Mouse (Mus musculus) kidney, postnatal 0 days (tissue): ENCODE data around the gene Necab2. TPM values are rescaled to one million over a fixed set of nuclear protein-coding genes. Genes with fewer than 3 reads are reported as not detected.

ENCODE experiments used
- ATAC-seq: fragments of 200-750 bp; cut with Nextera tagmentation; replicated peaks from 2 replicates; pipeline ENCODE4 v1.8.0; 2017; ENCODE audit warnings: low read depth, moderate number of reproducible peaks, moderate TSS enrichment, moderate library complexity; ENCODE audit not compliant: low FRiP score
- DNase-seq: peaks from one replicate; pipeline ENCODE4 v3.0.0-alpha.2; 2016; ENCODE audit warnings: low spot score
- H3K27ac ChIP-seq: fragments of 300-500 bp; sonication (generic); 2 replicates; pipeline ENCODE4 v1.5.1; 2014; ENCODE audit warnings: mild to moderate bottlenecking
- H3K27me3 ChIP-seq: fragments of 300-500 bp; sonication (generic); 2 replicates; pipeline ENCODE4 v1.6.1; 2014; ENCODE audit warnings: low read length, mixed read lengths; ENCODE audit not compliant: insufficient read depth
- H3K36me3 ChIP-seq: fragments of 300-500 bp; sonication (generic); 2 replicates; pipeline ENCODE4 v1.6.1; 2014; ENCODE audit warnings: low read length, mixed read lengths; ENCODE audit not compliant: insufficient read depth
- H3K4me1 ChIP-seq: fragments of 300-500 bp; sonication (generic); replicated peaks from 2 replicates; pipeline ENCODE4 v1.6.1; 2014; ENCODE audit warnings: antibody characterized with exemption, low read length, mixed read lengths; ENCODE audit not compliant: insufficient read depth
- H3K4me2 ChIP-seq: fragments of 300-500 bp; sonication (generic); 2 replicates; pipeline ENCODE4 v1.6.1; 2014; ENCODE audit warnings: mild to moderate bottlenecking, low read length, moderate library complexity, mixed read lengths
- H3K4me3 ChIP-seq: fragments of 300-500 bp; sonication (generic); replicated peaks from 2 replicates; pipeline ENCODE4 v1.5.1; 2014; ENCODE audit warnings: low read depth, low read length
- H3K9ac ChIP-seq: fragments of 300-500 bp; sonication (generic); 2 replicates; pipeline ENCODE4 v1.6.1; 2014; ENCODE audit warnings: low read depth, low read length
- H3K9me3 ChIP-seq: fragments of 300-500 bp; sonication (generic); replicated peaks from 2 replicates; pipeline ENCODE4 v1.6.1; 2016; ENCODE audit warnings: low read length, inconsistent platforms, mixed read lengths
- CTCF ChIP-seq: IDR thresholded peaks from 2 replicates; pipeline ENCODE4 v1.5.1; 2016; ENCODE audit warnings: antibody characterized with exemption, low read depth, mild to moderate bottlenecking, moderate library complexity
- WGBS: fragments of 180-500 bp; shearing (Covaris S2); extraction: QIAGEN DNeasy Blood & Tissue Kit; methylation state at CpG from one replicate; pipeline ENCODE4 v1.1.7; 2014; 5-methylcytosine and 5-hydroxymethylcytosine counted together
- polyA plus RNA-seq: library from polyadenylated mRNA; unstranded; fragments of >200 nt; fragmentation: Nextera tagmentation; extraction: Ambion mirVana; gene quantifications from 2 replicates; pipeline ENCODE4 v1.2.1, GENCODE M21; 2015

Necab2 gene
- polyA plus RNA-seq, 1 experiment from 2014 or later, result 0.61 TPM

- H3K4me1 ChIP-seq, result peaks cover 17% of the 10 kb centered on the region
- no peak overlapping the region for H3K4me2 ChIP-seq
- no peaks in the 10 kb centered on the region for H3K36me3 ChIP-seq
- no peaks in the 10 kb centered on the region for H3K9me3 ChIP-seq
- no peak overlapping the region for H3K4me3 ChIP-seq
- DNase-seq, result no peak
- no peak overlapping the region for H3K9ac ChIP-seq
- no peak for ATAC-seq
- no peak overlapping the region for H3K27ac ChIP-seq
- H3K27me3 ChIP-seq, result no peaks in the 10 kb centered on the region
- 90% methylated on average over 7 of the region's 7 CpGs for whole genome bisulfite sequencing
- TF ChIP-seq CTCF, result no peak
Observed at GRCm38 (mm10) chr8:119430690-119431089, 15.8 kb upstream of the Necab2 start.

- no peak overlapping the region for H3K9ac ChIP-seq
- DNase-seq (no peak), ATAC-seq (no peak)
- no peaks in the 10 kb centered on the region for H3K36me3 ChIP-seq
- no peak overlapping the region for H3K4me2 ChIP-seq
- H3K27me3 ChIP-seq, result no peaks in the 10 kb centered on the region
- peaks cover 21% of the 10 kb centered on the region for H3K4me1 ChIP-seq
- no peak overlapping the region for H3K4me3 ChIP-seq
- no peak overlapping the region for H3K27ac ChIP-seq
- TF ChIP-seq CTCF, result no peak
- 64% methylated on average over 3 of the region's 3 CpGs for WGBS
- H3K9me3 ChIP-seq, result no peaks in the 10 kb centered on the region
Observed at GRCm38 (mm10) chr8:119432372-119432771, 14.1 kb upstream of the Necab2 start.

GRCm38 (mm10) chr8:119433582-119434174 lies 12.8 kb upstream of the Necab2 start, which contains the start of gene Osgin1:
Gene Osgin1 (plus strand): TSS chr8:119434124.
- Histone ChIP-seq H3K4me1 (peaks cover 20% of the 10 kb centered on the region), H3K27me3 (no peaks in the 10 kb centered on the region), H3K4me2 (no peak within 1 kb of the TSS), H3K36me3 (no peaks in the 10 kb centered on the region), H3K9ac (no peak within 1 kb of the TSS), H3K27ac (no peak within 1 kb of the TSS), H3K4me3 (no peak within 1 kb of the TSS), H3K9me3 (no peaks in the 10 kb centered on the region)
- DNase-seq (no peak), ATAC-seq (no peak)
- no peak for TF ChIP-seq CTCF
- 79% methylated on average over 13 of the region's 13 CpGs for WGBS

- no peaks in the 10 kb centered on the region for H3K9me3 ChIP-seq
- H3K36me3 ChIP-seq, result no peaks in the 10 kb centered on the region
- no peak for TF ChIP-seq CTCF
- peaks cover 12% of the 10 kb centered on the region for H3K4me1 ChIP-seq
- H3K4me2 ChIP-seq, result no peak overlapping the region
- no peak overlapping the region for H3K4me3 ChIP-seq
- WGBS, result 81% methylated on average over 6 of the region's 6 CpGs
- H3K9ac ChIP-seq, result no peak overlapping the region
- DNase-seq (no peak), ATAC-seq (no peak)
- H3K27ac ChIP-seq, result no peak overlapping the region
- H3K27me3 ChIP-seq, result no peaks in the 10 kb centered on the region
Observed at GRCm38 (mm10) chr8:119434569-119434968, 11.9 kb upstream of the Necab2 start.

- H3K4me3 ChIP-seq, result no peak overlapping the region
- 86% methylated on average over 7 of the region's 7 CpGs for WGBS
- TF ChIP-seq CTCF, result no peak
- H3K27me3 ChIP-seq, result no peaks in the 10 kb centered on the region
- no peaks in the 10 kb centered on the region for H3K9me3 ChIP-seq
- DNase-seq (no peak), ATAC-seq (no peak)
- no peak overlapping the region for H3K27ac ChIP-seq
- 0 out of 2 replicates have a peak, but pooled peaks cover 7% of the 10 kb centered on the region for H3K4me1 ChIP-seq
- H3K9ac ChIP-seq, result no peak overlapping the region
- H3K4me2 ChIP-seq, result no peak overlapping the region
- H3K36me3 ChIP-seq, result no peaks in the 10 kb centered on the region
Observed at GRCm38 (mm10) chr8:119435527-119435926, 11.0 kb upstream of the Necab2 start.

GRCm38 (mm10) chr8:119436331-119436730 lies 10.2 kb upstream of the Necab2 start:
- Histone ChIP-seq H3K27me3 (no peaks in the 10 kb centered on the region), H3K9ac (no peak overlapping the region), H3K27ac (0 out of 2 replicates have a peak overlapping the region, but pooled peaks have one; percentile 19), H3K36me3 (no peaks in the 10 kb centered on the region), H3K4me1 (peaks cover 13% of the 10 kb centered on the region; the same call in 1 of the 2 replicates), H3K9me3 (no peaks in the 10 kb centered on the region), H3K4me3 (no peak overlapping the region), H3K4me2 (no peak overlapping the region)
- WGBS, result 85% methylated on average over 10 of the region's 10 CpGs
- TF ChIP-seq CTCF, result no peak
- ATAC-seq (no peak), DNase-seq (no peak)

GRCm38 (mm10) chr8:119436933-119437332 lies 9.6 kb upstream of the Necab2 start:
- peak; percentile 71 for ATAC-seq
- H3K27me3 ChIP-seq, result no peaks in the 10 kb centered on the region
- no peak for TF ChIP-seq CTCF
- H3K4me2 ChIP-seq, result peak overlapping the region; percentile 41
- 0 out of 2 replicates have a peak overlapping the region, but pooled peaks have one; percentile 48 for H3K9ac ChIP-seq
- 0 out of 2 replicates have a peak overlapping the region, but pooled peaks have one; percentile 4 for H3K4me3 ChIP-seq
- H3K36me3 ChIP-seq, result no peaks in the 10 kb centered on the region
- peak overlapping the region; percentile 66 for H3K27ac ChIP-seq
- WGBS, result 16% methylated on average over 9 of the region's 9 CpGs
- no peak for DNase-seq
- no peaks in the 10 kb centered on the region for H3K9me3 ChIP-seq
- H3K4me1 ChIP-seq, result peaks cover 13% of the 10 kb centered on the region; the same call in 1 of the 2 replicates
